Mouse (Mus musculus) CH12F3 (cell line): ENCODE data around the gene Kcnj9.

Experiments
- in situ Hi-C: fragments of 300-500 bp; cut with MboI; formaldehyde crosslinking; loops from 2 replicates; pipeline ENCODE4 v1.14.3; 2020; ENCODE audit warnings: low sequenced_read_pairs

Gene Kcnj9

GRCm38 (mm10) chr1:172335804-172336203 lies 6.7 kb upstream of the Kcnj9 start:
- in situ Hi-C loops: no loop called here

- in situ Hi-C loops: no loop called here
Observed at GRCm38 (mm10) chr1:172333512-172333911, 4.4 kb upstream of the Kcnj9 start.

GRCm38 (mm10) chr1:172332925-172333324 lies 3.8 kb upstream of the Kcnj9 start:
- in situ Hi-C loops: no loop called here

- in situ Hi-C loops: no loop called here
Observed at GRCm38 (mm10) chr1:172331422-172331947, 2.4 kb upstream of the Kcnj9 start.

- in situ Hi-C loops: no loop called here
Observed at GRCm38 (mm10) chr1:172329616-172330015, 498 bp upstream of the Kcnj9 start.

GRCm38 (mm10) chr1:172328461-172328860 lies 657 bp downstream of the Kcnj9 start:
- in situ Hi-C loops: no loop called here

- in situ Hi-C loops: no loop called here
Observed at GRCm38 (mm10) chr1:172328041-172328440, 1.1 kb downstream of the Kcnj9 start.

GRCm38 (mm10) chr1:172327206-172328001 lies 1.7 kb downstream of the Kcnj9 start:
- in situ Hi-C loops: no loop called here

- in situ Hi-C loops: no loop called here
Observed at GRCm38 (mm10) chr1:172326684-172327083, 2.4 kb downstream of the Kcnj9 start.

GRCm38 (mm10) chr1:172325680-172326535 lies 3.2 kb downstream of the Kcnj9 start:
- in situ Hi-C loops: no loop called here

- in situ Hi-C loops: no loop called here
Observed at GRCm38 (mm10) chr1:172324725-172325124, 4.4 kb downstream of the Kcnj9 start.

- in situ Hi-C loops: no loop called here
Observed at GRCm38 (mm10) chr1:172323801-172324359, 5.2 kb downstream of the Kcnj9 start.

GRCm38 (mm10) chr1:172323298-172323697 lies 5.8 kb downstream of the Kcnj9 start:
- in situ Hi-C loops: no loop called here

GRCm38 (mm10) chr1:172322725-172323124 lies 6.4 kb downstream of the Kcnj9 start:
- in situ Hi-C loops: no loop called here

GRCm38 (mm10) chr1:172319921-172320411 lies 9.2 kb downstream of the Kcnj9 start:
- in situ Hi-C loops: no loop called here

GRCm38 (mm10) chr1:172319346-172319745 lies 9.8 kb downstream of the Kcnj9 start:
- in situ Hi-C loops: no loop called here

- in situ Hi-C loops: no loop called here
Observed at GRCm38 (mm10) chr1:172318424-172319035, 10.6 kb downstream of the Kcnj9 start.

- in situ Hi-C loops: no loop called here
Observed at GRCm38 (mm10) chr1:172317946-172318345, 11.2 kb downstream of the Kcnj9 start.

- in situ Hi-C loops: no loop called here
Observed at GRCm38 (mm10) chr1:172317431-172317830, 11.7 kb downstream of the Kcnj9 start.

GRCm38 (mm10) chr1:172314911-172315310 lies 14.2 kb downstream of the Kcnj9 start:
- in situ Hi-C loops: no loop called here
